Mouse (Mus musculus): ENCODE results near the gene Cutc.

Gene Cutc

GRCm38 (mm10) chr19:43752489-43753225, at the start of gene Cutc, which contains the start of gene Cox15:
Gene Cutc, plus strand, starts transcription at chr19:43752996.
Gene Cox15, minus strand, starts transcription at chr19:43753000.
- peak; percentile 94 to 97 for DNase-seq (ENCODE audit: low spot score in 2 of 2)

GRCm38 (mm10) chr19:43704211-43704610, 48.6 kb upstream of the Cutc start:
- DNase-seq (ENCODE audit: low spot score in 2 of 2): no peak

GRCm38 (mm10) chr19:43704787-43705497, 47.9 kb upstream of the Cutc start:
- DNase-seq (ENCODE audit: low spot score in 2 of 2): no peak

- no peak for DNase-seq (ENCODE audit: low spot score in 2 of 2)
Measured at GRCm38 (mm10) chr19:43708206-43708605, 44.6 kb upstream of the Cutc start.

GRCm38 (mm10) chr19:43709317-43709716, 43.5 kb upstream of the Cutc start:
- DNase-seq (ENCODE audit: low spot score in 2 of 2): no peak

- no peak for DNase-seq (ENCODE audit: low spot score in 2 of 2)
Measured at GRCm38 (mm10) chr19:43711159-43711916, 41.5 kb upstream of the Cutc start.

- DNase-seq (ENCODE audit: low spot score in 2 of 2): no peak
Measured at GRCm38 (mm10) chr19:43711971-43712370, 40.8 kb upstream of the Cutc start.

- no peak for DNase-seq (ENCODE audit: low spot score in 2 of 2)
Measured at GRCm38 (mm10) chr19:43720061-43720460, 32.7 kb upstream of the Cutc start.

- DNase-seq (ENCODE audit: low spot score in 2 of 2): no peak
Measured at GRCm38 (mm10) chr19:43722891-43723290, 29.9 kb upstream of the Cutc start.

- DNase-seq (ENCODE audit: low spot score in 2 of 2): no peak
Measured at GRCm38 (mm10) chr19:43723501-43723900, 29.3 kb upstream of the Cutc start.

- no peak for DNase-seq (ENCODE audit: low spot score in 2 of 2)
Measured at GRCm38 (mm10) chr19:43724194-43724593, 28.6 kb upstream of the Cutc start.

GRCm38 (mm10) chr19:43724821-43725220, 28.0 kb upstream of the Cutc start:
- DNase-seq (ENCODE audit: low spot score in 2 of 2): no peak

GRCm38 (mm10) chr19:43726510-43727146, 26.2 kb upstream of the Cutc start:
- DNase-seq (ENCODE audit: low spot score in 2 of 2): no peak

- no peak for DNase-seq (ENCODE audit: low spot score in 2 of 2)
Measured at GRCm38 (mm10) chr19:43729296-43730036, 23.3 kb upstream of the Cutc start.

GRCm38 (mm10) chr19:43730037-43730428, 22.8 kb upstream of the Cutc start:
- DNase-seq (ENCODE audit: low spot score in 2 of 2): no peak

- no peak for DNase-seq (ENCODE audit: low spot score in 2 of 2)
Measured at GRCm38 (mm10) chr19:43731157-43731556, 21.6 kb upstream of the Cutc start.

GRCm38 (mm10) chr19:43738409-43738808, 14.4 kb upstream of the Cutc start:
- DNase-seq (ENCODE audit: low spot score in 2 of 2): no peak

GRCm38 (mm10) chr19:43743401-43743800, 9.4 kb upstream of the Cutc start:
- no peak for DNase-seq (ENCODE audit: low spot score in 2 of 2)

GRCm38 (mm10) chr19:43745740-43746139, 7.1 kb upstream of the Cutc start:
- no peak for DNase-seq (ENCODE audit: low spot score in 2 of 2)

- no peak for DNase-seq (ENCODE audit: low spot score in 2 of 2)
Measured at GRCm38 (mm10) chr19:43747877-43748276, 4.9 kb upstream of the Cutc start.

- no peak for DNase-seq (ENCODE audit: low spot score in 2 of 2)
Measured at GRCm38 (mm10) chr19:43750008-43750407, 2.8 kb upstream of the Cutc start.
